Mouse (Mus musculus) G1E (cell line): ENCODE measurements around the gene Rgs6. TPM values are rescaled to one million over a fixed set of nuclear protein-coding genes. Genes with fewer than 3 reads are reported as not detected.

Experiments used
- ATAC-seq: 2 replicates; pipeline ENCODE4 v1.8.0; 2016; ENCODE audit warnings: mild to moderate bottlenecking; ENCODE audit not compliant: insufficient number of reproducible peaks, poor library complexity, low FRiP score, severe bottlenecking; ENCODE audit errors: extremely low read depth
- DNase-seq: peaks from one replicate; pipeline ENCODE4 v3.0.0; 2012; ENCODE audit warnings: low spot score
- H3K27me3 ChIP-seq: 2 replicates; pipeline ENCODE4 v1.6.1; 2012; ENCODE audit warnings: mild to moderate bottlenecking, low read length, inconsistent platforms; ENCODE audit not compliant: insufficient read depth
- H3K36me3 ChIP-seq: replicated peaks from 2 replicates; pipeline ENCODE3; 2012; ENCODE audit warnings: mild to moderate bottlenecking, inconsistent platforms
- H3K4me1 ChIP-seq: 2 replicates; pipeline ENCODE4 v1.6.1; 2012; ENCODE audit warnings: low read depth, low read length, inconsistent platforms, mixed read lengths; ENCODE audit not compliant: insufficient read depth
- H3K4me3 ChIP-seq: 2 replicates; pipeline ENCODE4 v1.5.1; 2012; ENCODE audit warnings: low read depth, mild to moderate bottlenecking, inconsistent platforms, low read length, moderate library complexity, mixed read lengths
- H3K9me3 ChIP-seq: replicated peaks from 2 replicates; pipeline ENCODE4 v1.6.1; 2012; ENCODE audit warnings: inconsistent platforms
- CTCF ChIP-seq: IDR thresholded peaks from 2 replicates; pipeline ENCODE4 v1.5.1; 2012; ENCODE audit warnings: low read depth, low read length, inconsistent platforms, mixed read lengths
- GATA1 ChIP-seq: IDR thresholded peaks from 2 replicates; pipeline ENCODE4 v1.6.1; 2012; ENCODE audit warnings: borderline replicate concordance, low read length, inconsistent platforms, mixed read lengths
- GATA2 ChIP-seq: IDR thresholded peaks from 2 replicates; pipeline ENCODE4 v1.6.1; 2012; ENCODE audit warnings: low read depth, low read length, inconsistent platforms, borderline replicate concordance
- POLR2AphosphoS5 ChIP-seq: IDR thresholded peaks from 2 replicates; pipeline ENCODE4 v1.6.1; 2012; ENCODE audit warnings: low read depth, low read length, inconsistent platforms; ENCODE audit not compliant: insufficient replicate concordance
- TAL1 ChIP-seq: conservative IDR thresholded peaks from 2 replicates; pipeline ENCODE4 v1.6.1; 2012; ENCODE audit warnings: low read depth, low read length, inconsistent platforms, mixed read lengths
- polyA plus RNA-seq: library from polyadenylated mRNA; stranded (reverse); fragments of >175 nt; gene quantifications from 2 replicates; pipeline ENCODE4 v1.2.3, GENCODE M21; 2012
- total RNA-seq, 2 experiments: library from RNA; stranded (forward) in 1 of 2; stranded (reverse) in 1 of 2; fragments of 200-1000 nt in 1 of 2; fragments of >200 nt in 1 of 2; fragmentation: Nextera tagmentation in 1 of 2; gene quantifications; 2 replicates each; pipeline ENCODE4 v1.2.3; 2014 to 2017

The Rgs6 gene
- total and polyA plus RNA-seq, 3 experiments, result 0.44 TPM; not detected in 2

DNA sequence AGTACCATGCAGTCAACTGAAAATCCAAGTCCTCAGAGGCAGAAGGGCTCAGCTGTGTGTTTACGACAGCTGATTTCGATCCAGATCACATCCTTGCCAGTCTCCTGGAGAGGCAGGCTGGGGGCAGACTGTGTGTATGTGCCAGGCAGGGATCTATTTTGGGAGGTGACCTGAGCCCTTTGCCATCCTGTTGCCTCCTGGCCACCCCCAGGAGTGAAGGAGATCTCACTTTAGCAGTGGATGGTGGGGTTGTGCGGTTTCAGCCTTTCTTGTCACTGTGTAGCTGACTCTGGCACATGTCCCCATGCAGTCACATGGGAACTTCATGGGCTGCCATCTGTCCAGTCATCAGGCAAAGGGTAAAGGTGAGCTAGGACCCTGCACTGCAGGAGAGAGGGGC, 557.0 kb downstream of the Rgs6 start:
- no peak for ATAC-seq
- Histone ChIP-seq H3K4me3 (no peak overlapping the region), H3K4me1 (0 out of 2 replicates have a peak, but pooled peaks cover 5% of the 10 kb centered on the region), H3K9me3 (no peaks in the 10 kb centered on the region), H3K27me3 (peaks cover 65% of the 10 kb centered on the region), H3K36me3 (no peaks in the 10 kb centered on the region)
- TF ChIP-seq GATA1, result no peak
- no peak for TF ChIP-seq TAL1
- no peak for TF ChIP-seq CTCF
- TF ChIP-seq GATA2, result no peak
- TF ChIP-seq POLR2AphosphoS5, result no peak
- DNase-seq, result no peak

- TF ChIP-seq GATA2, result no peak
- TF ChIP-seq CTCF, result no peak
- TF ChIP-seq GATA1, result no peak
- no peak for TF ChIP-seq POLR2AphosphoS5
- TF ChIP-seq TAL1, result no peak
- 0 out of 2 replicates have a peak, but pooled peaks cover 5% of the 10 kb centered on the region for H3K4me1 ChIP-seq
These were observed 557.8 kb downstream of the Rgs6 start for GRCm38 (mm10) chr12:83145902-83146301.

GRCm38 (mm10) chr12:83146917-83147316, 558.8 kb downstream of the Rgs6 start:
- peaks cover 72% of the 10 kb centered on the region for H3K27me3 ChIP-seq
- H3K4me3 ChIP-seq, result no peak overlapping the region
- no peak for ATAC-seq
- 0 out of 2 replicates have a peak, but pooled peaks cover 2% of the 10 kb centered on the region for H3K4me1 ChIP-seq
- no peaks in the 10 kb centered on the region for H3K36me3 ChIP-seq
- no peaks in the 10 kb centered on the region for H3K9me3 ChIP-seq
- no peak for TF ChIP-seq POLR2AphosphoS5
- no peak for TF ChIP-seq TAL1
- no peak for TF ChIP-seq GATA1
- TF ChIP-seq GATA2, result no peak
- no peak for TF ChIP-seq CTCF
- DNase-seq, result no peak

More at GRCm38 (mm10) chr12:83145902-83146301, 557.8 kb downstream of the Rgs6 start:
- DNase-seq (no peak), ATAC-seq (no peak)
- H3K9me3 ChIP-seq, result no peaks in the 10 kb centered on the region
- H3K27me3 ChIP-seq, result peaks cover 67% of the 10 kb centered on the region
- no peak overlapping the region for H3K4me3 ChIP-seq
- H3K36me3 ChIP-seq, result no peaks in the 10 kb centered on the region

- TF ChIP-seq POLR2AphosphoS5 (no peak), TAL1 (no peak), GATA2 (no peak), GATA1 (no peak), CTCF (no peak)
- no peaks in the 10 kb centered on the region for H3K9me3 ChIP-seq
- DNase-seq, result no peak
These were observed 561.9 kb downstream of the Rgs6 start for GRCm38 (mm10) chr12:83150030-83150429.

GRCm38 (mm10) chr12:83150813-83151212, 562.7 kb downstream of the Rgs6 start:
- peaks cover 69% of the 10 kb centered on the region for H3K27me3 ChIP-seq
- no peaks in the 10 kb centered on the region for H3K9me3 ChIP-seq
- no peaks in the 10 kb centered on the region for H3K36me3 ChIP-seq
- H3K4me1 ChIP-seq, result no peaks in the 10 kb centered on the region
- no peak for TF ChIP-seq POLR2AphosphoS5
- TF ChIP-seq TAL1, result no peak
- TF ChIP-seq CTCF, result no peak
- TF ChIP-seq GATA1, result no peak
- no peak for TF ChIP-seq GATA2
- ATAC-seq, result no peak
- no peak for DNase-seq
- no peak overlapping the region for H3K4me3 ChIP-seq

More at GRCm38 (mm10) chr12:83150030-83150429, 561.9 kb downstream of the Rgs6 start:
- no peaks in the 10 kb centered on the region for H3K36me3 ChIP-seq
- ATAC-seq, result no peak
- H3K4me3 ChIP-seq, result no peak overlapping the region
- H3K27me3 ChIP-seq, result peaks cover 70% of the 10 kb centered on the region
- no peaks in the 10 kb centered on the region for H3K4me1 ChIP-seq

- ATAC-seq (no peak), DNase-seq (no peak)
- Histone ChIP-seq H3K36me3 (no peaks in the 10 kb centered on the region), H3K9me3 (no peaks in the 10 kb centered on the region), H3K4me3 (no peak overlapping the region), H3K27me3 (peaks cover 64% of the 10 kb centered on the region), H3K4me1 (no peaks in the 10 kb centered on the region)
- no peak for TF ChIP-seq GATA2
- TF ChIP-seq POLR2AphosphoS5, result no peak
- no peak for TF ChIP-seq CTCF
- TF ChIP-seq TAL1, result no peak
- no peak for TF ChIP-seq GATA1
These were observed 563.4 kb downstream of the Rgs6 start for GRCm38 (mm10) chr12:83151474-83151873.
